Mouse (Mus musculus) cortical plate, adult 2 months (tissue): ENCODE measurements around the gene Rnf135.

Experiments used
- CTCF ChIP-seq: fragments of 200-500 bp; IDR thresholded peaks from 2 replicates; pipeline ENCODE4 v1.5.1; 2011; ENCODE audit warnings: mild to moderate bottlenecking, control low read depth, low read length; ENCODE audit not compliant: insufficient read depth; ENCODE audit errors: extremely low read depth
- POLR2A ChIP-seq: fragments of 200-500 bp; IDR thresholded peaks from 2 replicates; pipeline ENCODE4 v1.6.1; 2011; ENCODE audit warnings: mild to moderate bottlenecking, low read length, control low read depth; ENCODE audit not compliant: insufficient read depth; ENCODE audit errors: extremely low read depth

DNA sequence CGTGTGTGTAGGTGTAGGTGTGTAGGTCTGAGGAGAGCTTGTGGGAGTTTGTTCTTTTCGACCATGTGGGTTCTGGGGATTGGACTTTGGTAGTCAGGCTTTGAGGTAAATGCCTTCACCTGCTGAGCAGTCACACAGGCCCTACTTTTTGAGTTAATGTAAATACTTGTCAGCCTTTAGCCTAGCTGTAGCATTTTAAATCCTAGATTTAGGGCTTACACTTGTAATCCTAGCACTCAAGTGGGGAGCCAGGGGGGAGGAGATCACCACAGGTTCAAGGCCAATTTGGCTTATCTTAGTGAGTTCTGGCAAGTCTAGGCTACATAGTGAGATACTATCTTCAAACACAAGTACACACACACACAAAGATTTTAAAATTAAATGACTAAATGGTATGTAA lies 28.6 kb downstream of the Rnf135 start:
- TF ChIP-seq CTCF (no peak), POLR2A (no peak)
